8 mouse cellular contexts compared by ENCODE assay signal in genomic region chr1:134361857-134362212, GRCm38 (mm10). TPM values are rescaled to one million over a fixed set of nuclear protein-coding genes. Genes with fewer than 3 reads are reported as not detected.
A peak's percentile ranks its signal among the peaks of the same experiment; 100 is the strongest.
DNase-seq lines count a peak whose midpoint lies in the region; ATAC-seq lines count a peak whose summit lies in the region.

Gene Tmem183a (minus strand): TSS chr1:134361979.

- H3K4me2 ChIP-seq in hindbrain, embryonic 15.5 days: peak within 1 kb of the TSS; percentile 67

- peaks cover 18% of the 10 kb centered on the region for H3K36me3 ChIP-seq in hindbrain, embryonic 15.5 days

- ATAC-seq in hindbrain, embryonic 15.5 days (ENCODE audit: low FRiP score, low read depth): peak; percentile 97

- under 1% methylated on average over 38 of the region's 38 CpGs for whole genome bisulfite sequencing in hindbrain, embryonic 15.5 days

- peak within 1 kb of the TSS; percentile 86 for H3K9ac ChIP-seq in hindbrain, embryonic 15.5 days

- peak; percentile 94 for DNase-seq in R1 (ENCODE audit: low read depth, low spot score)
- DNase-seq in cerebellum, postnatal 25 days: peak; percentile 98 to 99
- peak; percentile 96 for DNase-seq in frontal cortex, postnatal 36 days (ENCODE audit: low spot score in 2 of 2)
- DNase-seq in left cerebral cortex, adult 11 months (ENCODE audit: low spot score): peak; percentile 89
- peak; percentile 97 to 98 for DNase-seq in lung, postnatal 4 days
- DNase-seq in retina, postnatal 7 days (ENCODE audit: low read depth, low spot score): peak; percentile 92
- peak; percentile 98 for DNase-seq in urinary bladder, adult 2 months (ENCODE audit: low spot score)

- no peaks in the 10 kb centered on the region for H3K9me3 ChIP-seq in hindbrain, embryonic 15.5 days

- peaks cover 30% of the 10 kb centered on the region for H3K4me1 ChIP-seq in hindbrain, embryonic 15.5 days (replicated peaks)

- H3K27ac ChIP-seq in hindbrain, embryonic 15.5 days (replicated peaks): peak within 1 kb of the TSS; percentile 85

- H3K27me3 ChIP-seq in hindbrain, embryonic 15.5 days: no peaks in the 10 kb centered on the region

- peak within 1 kb of the TSS; percentile 75 for H3K4me3 ChIP-seq in hindbrain, embryonic 15.5 days

RNA-seq across cellular contexts. Expression of gene Tmem183a, which starts in this region (rescaled TPM):
- 125 and 126 TPM in 2 replicates for polyA plus RNA-seq in hindbrain, embryonic 15.5 days (2015; fragmentation: Nextera tagmentation; extraction: Ambion mirVana)
- 55.4 and 57.5 TPM in 2 replicates for polyA plus RNA-seq in urinary bladder, adult 2 months (2012; rRNA removed)

Comparison
In these comparisons a context has a peak if more than half of its experiments do, and no peak if none do; other contexts are left out.
1. Peak in every context shown above with its lines: DNase-seq, ATAC-seq, H3K4me3 ChIP-seq and H3K27ac ChIP-seq.